Mouse (Mus musculus): ENCODE measurements at regions not wholly inside any gene's neighbourhood (a gene's known extent, or its start where the extent isn't known, plus 50 kb on each side); places are given as distances from the start of the nearest gene placed in this dataset.

- Histone ChIP-seq H3K4me3 (no peak overlapping the region), H3K36me3 (no peaks in the 10 kb centered on the region), H3K4me1 (replicated peaks) (no peaks in the 10 kb centered on the region), H3K9me3 (peaks cover 6% of the 10 kb centered on the region; the same call in 1 of the 2 replicates), H3K27ac (no peak overlapping the region), H3K27me3 (no peaks in the 10 kb centered on the region), H3K4me2 (no peak overlapping the region), H3K9ac (no peak overlapping the region)
- ATAC-seq (ENCODE audit: low FRiP score) = no peak
- 76% methylated on average over 8 of the region's 8 CpGs for WGBS
Observed at GRCm38 (mm10) chr5:141054991-141055390, 54.6 kb upstream of the Card11 start.

GRCm38 (mm10) chr5:141055596-141056343 is 55.4 kb upstream of the Card11 start:
- Histone ChIP-seq H3K4me2 (no peak overlapping the region), H3K4me3 (no peak overlapping the region), H3K9ac (no peak overlapping the region), H3K9me3 (peaks cover 6% of the 10 kb centered on the region; the same call in 1 of the 2 replicates), H3K27ac (no peak overlapping the region), H3K36me3 (no peaks in the 10 kb centered on the region), H3K4me1 (replicated peaks) (no peaks in the 10 kb centered on the region), H3K27me3 (no peaks in the 10 kb centered on the region)
- no peak for ATAC-seq (ENCODE audit: low FRiP score)
- 83% methylated on average over 10 of the region's 10 CpGs for WGBS

GRCm38 (mm10) chr5:141058141-141058540 is 57.8 kb upstream of the Card11 start:
- no peak overlapping the region for H3K9ac ChIP-seq
- H3K9me3 ChIP-seq = no peaks in the 10 kb centered on the region
- no peak for ATAC-seq (ENCODE audit: low FRiP score)
- no peaks in the 10 kb centered on the region for H3K27me3 ChIP-seq
- no peak overlapping the region for H3K4me3 ChIP-seq
- WGBS = 79% methylated on average over 7 of the region's 7 CpGs
- no peak overlapping the region for H3K4me2 ChIP-seq
- no peaks in the 10 kb centered on the region for H3K36me3 ChIP-seq
- H3K4me1 ChIP-seq (replicated peaks) = no peaks in the 10 kb centered on the region
- H3K27ac ChIP-seq = no peak overlapping the region

- WGBS = 64% methylated on average over 1 of the region's 1 CpGs
- Histone ChIP-seq H3K9me3 (no peaks in the 10 kb centered on the region), H3K9ac (no peak overlapping the region), H3K36me3 (no peaks in the 10 kb centered on the region), H3K4me3 (no peak overlapping the region), H3K27me3 (no peaks in the 10 kb centered on the region), H3K27ac (no peak overlapping the region), H3K4me1 (replicated peaks) (no peaks in the 10 kb centered on the region), H3K4me2 (no peak overlapping the region)
- ATAC-seq (ENCODE audit: low FRiP score) = no peak
Observed at GRCm38 (mm10) chr5:141058863-141059262, 58.5 kb upstream of the Card11 start.

- Histone ChIP-seq H3K27me3 (no peaks in the 10 kb centered on the region), H3K9ac (no peak overlapping the region), H3K36me3 (no peaks in the 10 kb centered on the region), H3K27ac (no peak overlapping the region), H3K4me3 (no peak overlapping the region), H3K9me3 (no peaks in the 10 kb centered on the region), H3K4me1 (replicated peaks) (no peaks in the 10 kb centered on the region), H3K4me2 (no peak overlapping the region)
- 78% methylated on average over 4 of the region's 4 CpGs for WGBS
- no peak for ATAC-seq (ENCODE audit: low FRiP score)
Observed at GRCm38 (mm10) chr5:141062144-141062543, 61.8 kb upstream of the Card11 start.

GRCm38 (mm10) chr5:141067561-141067960 is 67.2 kb upstream of the Card11 start:
- H3K4me1 ChIP-seq (replicated peaks) = no peaks in the 10 kb centered on the region
- no peaks in the 10 kb centered on the region for H3K36me3 ChIP-seq
- ATAC-seq (ENCODE audit: low FRiP score) = no peak
- 83% methylated on average over 7 of the region's 7 CpGs for WGBS
- no peak overlapping the region for H3K4me3 ChIP-seq
- H3K9me3 ChIP-seq = no peaks in the 10 kb centered on the region
- H3K4me2 ChIP-seq = no peak overlapping the region
- no peaks in the 10 kb centered on the region for H3K27me3 ChIP-seq
- no peak overlapping the region for H3K9ac ChIP-seq
- no peak overlapping the region for H3K27ac ChIP-seq

- no peaks in the 10 kb centered on the region for H3K36me3 ChIP-seq
- H3K9ac ChIP-seq = no peak overlapping the region
- H3K4me3 ChIP-seq = no peak overlapping the region
- WGBS = 55% methylated on average over 3 of the region's 3 CpGs
- no peaks in the 10 kb centered on the region for H3K9me3 ChIP-seq
- no peak overlapping the region for H3K4me2 ChIP-seq
- no peak for ATAC-seq (ENCODE audit: low FRiP score)
- H3K27me3 ChIP-seq = no peaks in the 10 kb centered on the region
- H3K4me1 ChIP-seq (replicated peaks) = peaks cover 6% of the 10 kb centered on the region; the same call in 1 of the 2 replicates
- H3K27ac ChIP-seq = no peak overlapping the region
Observed at GRCm38 (mm10) chr5:141074457-141074856, 74.1 kb upstream of the Card11 start.

- H3K4me3 ChIP-seq = no peak overlapping the region
- ATAC-seq (ENCODE audit: low FRiP score) = no peak
- H3K4me2 ChIP-seq = no peak overlapping the region
- H3K27ac ChIP-seq = no peak overlapping the region
- no peaks in the 10 kb centered on the region for H3K9me3 ChIP-seq
- no peaks in the 10 kb centered on the region for H3K27me3 ChIP-seq
- 56% methylated on average over 7 of the region's 7 CpGs for WGBS
- no peaks in the 10 kb centered on the region for H3K36me3 ChIP-seq
- peaks cover 10% of the 10 kb centered on the region; the same call in 1 of the 2 replicates for H3K4me1 ChIP-seq (replicated peaks)
- no peak overlapping the region for H3K9ac ChIP-seq
Observed at GRCm38 (mm10) chr5:141076158-141076557, 75.8 kb upstream of the Card11 start.

- H3K9ac ChIP-seq = no peak overlapping the region
- H3K27me3 ChIP-seq = no peaks in the 10 kb centered on the region
- peaks cover 10% of the 10 kb centered on the region; the same call in 1 of the 2 replicates for H3K4me1 ChIP-seq (replicated peaks)
- H3K27ac ChIP-seq = no peak overlapping the region
- no peak overlapping the region for H3K4me3 ChIP-seq
- no peak overlapping the region for H3K4me2 ChIP-seq
- ATAC-seq (ENCODE audit: low FRiP score) = no peak
- H3K36me3 ChIP-seq = no peaks in the 10 kb centered on the region
- H3K9me3 ChIP-seq = no peaks in the 10 kb centered on the region
- 94% methylated on average over 2 of the region's 2 CpGs for WGBS
Observed at GRCm38 (mm10) chr5:141076942-141077341, 76.6 kb upstream of the Card11 start.

- no peak overlapping the region for H3K4me3 ChIP-seq
- H3K9me3 ChIP-seq = no peaks in the 10 kb centered on the region
- no peaks in the 10 kb centered on the region for H3K27me3 ChIP-seq
- H3K27ac ChIP-seq = no peak overlapping the region
- H3K36me3 ChIP-seq = no peaks in the 10 kb centered on the region
- 83% methylated on average over 5 of the region's 5 CpGs for WGBS
- no peak overlapping the region for H3K4me2 ChIP-seq
- ATAC-seq (ENCODE audit: low FRiP score) = no peak
- peaks cover 7% of the 10 kb centered on the region; the same call in 1 of the 2 replicates for H3K4me1 ChIP-seq (replicated peaks)
- H3K9ac ChIP-seq = no peak overlapping the region
Observed at GRCm38 (mm10) chr5:141080896-141081295, 80.5 kb upstream of the Card11 start.

GRCm38 (mm10) chr5:141084056-141084730 is 83.8 kb upstream of the Card11 start:
- 73% methylated on average over 14 of the region's 14 CpGs for WGBS
- peaks cover 7% of the 10 kb centered on the region; the same call in 1 of the 2 replicates for H3K4me1 ChIP-seq (replicated peaks)
- H3K9me3 ChIP-seq = no peaks in the 10 kb centered on the region
- no peak overlapping the region for H3K4me3 ChIP-seq
- H3K4me2 ChIP-seq = no peak overlapping the region
- H3K27me3 ChIP-seq = no peaks in the 10 kb centered on the region
- ATAC-seq (ENCODE audit: low FRiP score) = no peak
- H3K27ac ChIP-seq = no peak overlapping the region
- H3K36me3 ChIP-seq = no peaks in the 10 kb centered on the region
- H3K9ac ChIP-seq = no peak overlapping the region

- WGBS = 38% methylated on average over 7 of the region's 7 CpGs
- H3K27ac ChIP-seq = no peak overlapping the region
- no peak overlapping the region for H3K4me3 ChIP-seq
- no peaks in the 10 kb centered on the region for H3K36me3 ChIP-seq
- no peak for ATAC-seq (ENCODE audit: low FRiP score)
- H3K9ac ChIP-seq = no peak overlapping the region
- no peak overlapping the region for H3K4me2 ChIP-seq
- H3K27me3 ChIP-seq = no peaks in the 10 kb centered on the region
- H3K4me1 ChIP-seq (replicated peaks) = peaks cover 1% of the 10 kb centered on the region; the same call in 1 of the 2 replicates
- H3K9me3 ChIP-seq = no peaks in the 10 kb centered on the region
Observed at GRCm38 (mm10) chr5:141084746-141085145, 84.4 kb upstream of the Card11 start.

- WGBS = 37% methylated on average over 14 of the region's 14 CpGs
- Histone ChIP-seq H3K4me1 (replicated peaks) (peaks cover 6% of the 10 kb centered on the region; the same call in 1 of the 2 replicates), H3K9ac (no peak overlapping the region), H3K27ac (no peak overlapping the region), H3K36me3 (no peaks in the 10 kb centered on the region), H3K9me3 (no peaks in the 10 kb centered on the region), H3K27me3 (no peaks in the 10 kb centered on the region), H3K4me2 (no peak overlapping the region), H3K4me3 (no peak overlapping the region)
- ATAC-seq (ENCODE audit: low FRiP score) = no peak
Observed at GRCm38 (mm10) chr5:141091676-141092075, 91.3 kb upstream of the Card11 start.

All from hindbrain, embryonic 13.5 days (tissue).